Mouse (Mus musculus) olfactory bulb, adult 2 months (tissue): Measurements from ENCODE around the gene St3gal3.

Experiments used
- CTCF ChIP-seq: fragments of 200-500 bp; IDR thresholded peaks from 2 replicates; pipeline ENCODE4 v1.5.1; 2012; ENCODE audit warnings: low read depth, mild to moderate bottlenecking, low read length, moderate library complexity; ENCODE audit not compliant: insufficient read depth
- POLR2A ChIP-seq: fragments of 200-500 bp; IDR thresholded peaks from 2 replicates; pipeline ENCODE4 v1.6.1; 2012; ENCODE audit warnings: mild to moderate bottlenecking, low read depth, low read length, moderate library complexity; ENCODE audit not compliant: insufficient read depth

GRCm38 (mm10) chr4:117886644-117887043 is 248.1 kb downstream of the St3gal3 start:
- no peak for TF ChIP-seq CTCF
- TF ChIP-seq POLR2A: no peak
